Mouse (Mus musculus) CH12.LX (cell line): Measurements from ENCODE around the gene Nup210.

Experiments
- CTCF ChIP-seq, 2 experiments: IDR thresholded peaks in 1 of 2; conservative IDR thresholded peaks in 1 of 2; 2 replicates each; pipeline ENCODE4 v1.5.1; 2011 to 2012; ENCODE audit warnings: low read depth in 2 of 2, low read length in 2 of 2, improper control_type of control experiment in 1 of 2, inconsistent platforms in 1 of 2, mild to moderate bottlenecking in 1 of 2, moderate library complexity in 1 of 2
- E2F4 ChIP-seq: IDR thresholded peaks from 2 replicates; pipeline ENCODE4 v1.6.1; 2011; ENCODE audit warnings: low read depth, low read length, improper control_type of control experiment; ENCODE audit not compliant: insufficient replicate concordance
- MAX ChIP-seq: IDR thresholded peaks from 2 replicates; pipeline ENCODE4 v1.6.1; 2011; ENCODE audit warnings: low read length, improper control_type of control experiment
- MEF2A ChIP-seq: IDR thresholded peaks from 2 replicates; pipeline ENCODE4 v1.6.1; 2014; ENCODE audit warnings: low read depth, mild to moderate bottlenecking, inconsistent platforms, low read length, improper control_type of control experiment, borderline replicate concordance
- MYC ChIP-seq: IDR thresholded peaks from 2 replicates; pipeline ENCODE4 v1.6.1; 2011; ENCODE audit warnings: low read depth, mild to moderate bottlenecking, improper control_type of control experiment, low read length
- POLR2A ChIP-seq: IDR thresholded peaks from 2 replicates; pipeline ENCODE4 v1.6.1; 2011; ENCODE audit warnings: low read depth, mild to moderate bottlenecking, improper control_type of control experiment, low read length
- RCOR1 ChIP-seq: conservative IDR thresholded peaks from 2 replicates; pipeline ENCODE4 v1.6.1; 2012; ENCODE audit warnings: low read depth, mild to moderate bottlenecking, inconsistent platforms, low read length, improper control_type of control experiment
- USF1 ChIP-seq: IDR thresholded peaks from 2 replicates; pipeline ENCODE4 v1.6.1; 2014; ENCODE audit warnings: low read depth, mild to moderate bottlenecking, inconsistent platforms, low read length, improper control_type of control experiment
- USF2 ChIP-seq: conservative IDR thresholded peaks from 2 replicates; pipeline ENCODE4 v1.6.1; 2011; ENCODE audit warnings: low read depth, low read length, improper control_type of control experiment
- ZC3H11A ChIP-seq: IDR thresholded peaks from 2 replicates; pipeline ENCODE4 v1.6.1; 2012; ENCODE audit warnings: low read depth, mild to moderate bottlenecking, inconsistent platforms, low read length, improper control_type of control experiment
- ZNF384 ChIP-seq: IDR thresholded peaks from 2 replicates; pipeline ENCODE4 v1.6.1; 2012; ENCODE audit warnings: low read depth, low read length, improper control_type of control experiment, inconsistent platforms

DNA sequence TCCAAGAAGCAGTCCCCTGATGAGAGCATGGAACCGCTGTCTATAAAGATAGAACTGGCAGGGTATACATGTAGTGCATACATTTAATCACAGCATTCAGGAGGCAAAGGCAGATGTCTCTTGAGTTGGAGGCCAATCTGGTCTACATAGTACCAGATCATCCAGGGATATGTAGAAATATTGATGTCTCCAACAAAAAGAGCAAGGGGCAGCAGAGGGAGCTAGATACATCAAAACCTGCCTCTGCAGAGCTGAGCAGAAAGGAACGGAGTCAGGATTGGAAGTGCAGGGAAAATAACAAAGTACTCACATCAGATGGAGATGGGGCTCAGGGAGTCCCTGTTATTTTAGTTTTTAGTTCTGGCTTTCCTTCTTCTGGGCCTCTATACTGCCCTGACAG, 48.0 kb upstream of the Nup210 start:
- no peak for TF ChIP-seq CTCF (conservative IDR thresholded peaks at IDR 0.05 in 1 of 2, IDR thresholded peaks at IDR 0.05 in 1 of 2; ENCODE audit: low read depth in 2 of 2, low read length in 2 of 2)
- no peak for TF ChIP-seq ZNF384
- no peak for TF ChIP-seq MYC
- no peak for TF ChIP-seq MAX
- TF ChIP-seq RCOR1, result no peak
- TF ChIP-seq USF1, result no peak
- no peak for TF ChIP-seq MEF2A
- no peak for TF ChIP-seq E2F4
- TF ChIP-seq POLR2A, result no peak
- no peak for TF ChIP-seq USF2
- no peak for TF ChIP-seq ZC3H11A
